Mouse (Mus musculus): ENCODE data around the gene Pira2. TPM values are rescaled to one million over a fixed set of nuclear protein-coding genes. Genes with fewer than 3 reads are reported as not detected.
"Not testable (repeated sequence)": the region's sequence is repeated elsewhere in the genome, so short reads cannot be mapped to it uniquely, and the experiment has no call there.

The Pira2 gene
- not detected for total RNA-seq (2021)
- long read RNA-seq = 0 reads

- not testable (repeated sequence) for DNase-seq (ENCODE audit: low spot score in 2 of 2)
Observed at GRCm38 (mm10) chr7:3844951-3845350, at the start of gene Pira2. Pira2 (minus strand) TSS chr7:3845051.

- DNase-seq (ENCODE audit: low spot score in 2 of 2) = not testable (repeated sequence)
Observed at GRCm38 (mm10) chr7:3875032-3875431, 30.2 kb upstream of the Pira2 start.

GRCm38 (mm10) chr7:3837854-3838253 is 7.0 kb downstream of the Pira2 start:
- DNase-seq (ENCODE audit: low spot score in 2 of 2) = not testable (repeated sequence)

- DNase-seq (ENCODE audit: low spot score in 2 of 2) = not testable (repeated sequence)
Observed at GRCm38 (mm10) chr7:3830633-3831032, 14.2 kb downstream of the Pira2 start.

GRCm38 (mm10) chr7:3825599-3825998 is 19.3 kb downstream of the Pira2 start, which contains the start of gene Gm15448:
Gm15448 (minus strand) TSS chr7:3825687.
- not testable (repeated sequence) for DNase-seq (ENCODE audit: low spot score in 2 of 2)

- not testable (repeated sequence) for DNase-seq (ENCODE audit: low spot score in 2 of 2)
Observed at GRCm38 (mm10) chr7:3811912-3812311, 32.9 kb downstream of the Pira2 start.

- not testable (repeated sequence) for DNase-seq (ENCODE audit: low spot score in 2 of 2)
Observed at GRCm38 (mm10) chr7:3802935-3803334, 41.9 kb downstream of the Pira2 start.

GRCm38 (mm10) chr7:3799940-3800339 is 44.9 kb downstream of the Pira2 start:
- DNase-seq (ENCODE audit: low spot score in 2 of 2) = not testable (repeated sequence)

GRCm38 (mm10) chr7:3796286-3796685 is 48.6 kb downstream of the Pira2 start:
- DNase-seq (ENCODE audit: low spot score in 2 of 2) = not testable (repeated sequence)

Other genes starting within 250 kb of the Pira2 start
- 1 to 10 TPM; 1.0 to 1.1 TPM for gene Oscar, start 228.9 kb downstream of the Pira2 start, total RNA-seq (2021)
- gene Ndufa3, start 227.7 kb downstream of the Pira2 start, total RNA-seq (2021) = 100 to 1,000 TPM; 549 to 603 TPM
- 10 to 100 TPM; 39.2 to 44.2 TPM for gene Tfpt, start 215.1 kb downstream of the Pira2 start, total RNA-seq (2021)
- gene Prpf31, start 215.1 kb downstream of the Pira2 start, total RNA-seq (2021) = 10 to 100 TPM; 49.7 to 55.4 TPM
- gene Cnot3, start 199.8 kb downstream of the Pira2 start, total RNA-seq (2021) = 10 to 100 TPM; 59.1 to 60.6 TPM
- gene Leng1, start 179.2 kb downstream of the Pira2 start, total RNA-seq (2021) = 1 to 10 TPM; 5.8 to 6.6 TPM
- 1 to 10 TPM; 5.6 to 6.2 TPM for gene Tmc4, start 167.5 kb downstream of the Pira2 start, total RNA-seq (2021)
- gene Tsen34, start 152.2 kb downstream of the Pira2 start, total RNA-seq (2021) = 10 to 100 TPM; 79.6 to 89.9 TPM
- gene Mboat7, start 151.5 kb downstream of the Pira2 start, total RNA-seq (2021) = 100 to 1,000 TPM; 167 to 184 TPM
- gene Rps9, start 141.1 kb downstream of the Pira2 start, total RNA-seq (2021) = 100 to 1,000 TPM; 390 to 414 TPM
- under 1 TPM in 1 of 2 experiments, not detected in 1; 0.15 TPM for gene Pirb, start 124.7 kb downstream of the Pira2 start, total RNA-seq (2021)
- not detected for gene Gm15448, start 19.4 kb downstream of the Pira2 start, total RNA-seq (2021)
- gene Gm14548, start 53.1 kb upstream of the Pira2 start, total RNA-seq (2021) = not detected
- not detected for gene Lilra6, start 70.5 kb upstream of the Pira2 start, total RNA-seq (2021)
- 1 to 10 TPM; 4.9 to 7.1 TPM for gene Lair1, start 218.2 kb upstream of the Pira2 start, total RNA-seq (2021)

Data from layer of hippocampus, adult 18-20 months (tissue).